Mouse (Mus musculus) neural tube, embryonic 14.5 days (tissue): ENCODE measurements at regions not wholly inside any gene's neighbourhood (a gene's known extent, or its start where the extent isn't known, plus 50 kb on each side); places are given as distances from the start of the nearest gene placed in this dataset.
"Not testable (repeated sequence)": the region's sequence is repeated elsewhere in the genome, so short reads cannot be mapped to it uniquely, and the experiment has no call there.

Source experiments
- ATAC-seq: fragments of 200-750 bp; cut with Nextera tagmentation; 2 replicates; pipeline ENCODE4 v1.8.0; 2017; ENCODE audit warnings: low read depth, mild to moderate bottlenecking, moderate TSS enrichment, moderate library complexity
- H3K27ac ChIP-seq: fragments of 300-500 bp; sonication (generic); 2 replicates; pipeline ENCODE4 v1.5.1; 2014; ENCODE audit warnings: low read depth, mild to moderate bottlenecking, control low read depth, low read length, moderate library complexity, mixed read lengths
- H3K27me3 ChIP-seq: fragments of 300-500 bp; sonication (generic); 2 replicates; pipeline ENCODE4 v1.6.1; 2014; ENCODE audit warnings: low read length; ENCODE audit not compliant: control insufficient read depth, insufficient read depth
- H3K36me3 ChIP-seq: fragments of 300-500 bp; sonication (generic); 2 replicates; pipeline ENCODE4 v1.6.1; 2014; ENCODE audit warnings: low read length, mixed read lengths; ENCODE audit not compliant: control insufficient read depth, insufficient read depth
- H3K4me1 ChIP-seq: fragments of 300-500 bp; sonication (generic); 2 replicates; pipeline ENCODE4 v1.6.1; 2014; ENCODE audit warnings: low read length; ENCODE audit not compliant: control insufficient read depth, insufficient read depth
- H3K4me2 ChIP-seq: fragments of 300-500 bp; sonication (generic); 2 replicates; pipeline ENCODE4 v1.6.1; 2014; ENCODE audit warnings: mild to moderate bottlenecking, low read depth, low read length, control low read depth
- H3K4me3 ChIP-seq: fragments of 300-500 bp; sonication (generic); 2 replicates; pipeline ENCODE4 v1.5.1; 2014; ENCODE audit warnings: low read depth, low read length, control low read depth, mixed read lengths
- H3K9ac ChIP-seq: fragments of 300-500 bp; sonication (generic); replicated peaks from 2 replicates; pipeline ENCODE4 v1.6.1; 2014; ENCODE audit warnings: low read depth, mild to moderate bottlenecking, control low read depth, low read length, mixed read lengths
- H3K9me3 ChIP-seq: fragments of 300-500 bp; sonication (generic); 2 replicates; pipeline ENCODE4 v1.6.1; 2016; ENCODE audit warnings: low read length; ENCODE audit not compliant: control insufficient read depth
- WGBS: fragments of 180-500 bp; shearing (Covaris S2); extraction: QIAGEN DNeasy Blood & Tissue Kit; methylation state at CpG from one replicate; pipeline ENCODE4 v1.1.7; 2014; 5-methylcytosine and 5-hydroxymethylcytosine counted together

- no peaks in the 10 kb centered on the region for H3K27me3 ChIP-seq
- H3K4me1 ChIP-seq: peaks cover 10% of the 10 kb centered on the region
- H3K36me3 ChIP-seq: no peaks in the 10 kb centered on the region
- H3K9ac ChIP-seq: no peak overlapping the region
- H3K4me3 ChIP-seq: no peak overlapping the region
- WGBS: 8% methylated on average over 21 of the region's 21 CpGs
- ATAC-seq: no peak
- no peak overlapping the region for H3K27ac ChIP-seq
- peak overlapping the region; percentile 11; the same call in 1 of the 2 replicates for H3K4me2 ChIP-seq
- no peaks in the 10 kb centered on the region for H3K9me3 ChIP-seq
Measured at GRCm38 (mm10) chr13:60480731-60481431, 120.9 kb upstream of the Dapk1 start.

GRCm38 (mm10) chr13:60481451-60481850, 120.3 kb upstream of the Dapk1 start:
- H3K36me3 ChIP-seq, H3K4me2 ChIP-seq, H3K9ac ChIP-seq, H3K9me3 ChIP-seq, H3K27ac ChIP-seq, ATAC-seq, H3K4me3 ChIP-seq, H3K27me3 ChIP-seq: not testable (repeated sequence)
- peaks cover 10% of the 10 kb centered on the region for H3K4me1 ChIP-seq
- 64% methylated on average over 11 of the region's 11 CpGs for whole genome bisulfite sequencing

- no peaks in the 10 kb centered on the region for H3K27me3 ChIP-seq
- no peak overlapping the region for H3K4me2 ChIP-seq
- no peak for ATAC-seq
- H3K9ac ChIP-seq: no peak overlapping the region
- no peaks in the 10 kb centered on the region for H3K36me3 ChIP-seq
- no peak overlapping the region for H3K4me3 ChIP-seq
- no peaks in the 10 kb centered on the region for H3K9me3 ChIP-seq
- peaks cover 10% of the 10 kb centered on the region for H3K4me1 ChIP-seq
- WGBS: 95% methylated on average over 6 of the region's 6 CpGs
- no peak overlapping the region for H3K27ac ChIP-seq
Measured at GRCm38 (mm10) chr13:60481946-60482345, 119.8 kb upstream of the Dapk1 start.

GRCm38 (mm10) chr13:60486105-60486504, 115.6 kb upstream of the Dapk1 start:
- Histone ChIP-seq H3K4me2 (no peak overlapping the region), H3K9ac (no peak overlapping the region), H3K36me3 (no peaks in the 10 kb centered on the region), H3K4me1 (no peaks in the 10 kb centered on the region; the same call in 1 of the 2 replicates), H3K4me3 (no peak overlapping the region), H3K9me3 (no peaks in the 10 kb centered on the region), H3K27me3 (no peaks in the 10 kb centered on the region), H3K27ac (no peak overlapping the region)
- WGBS: 77% methylated on average over 2 of the region's 2 CpGs
- no peak for ATAC-seq

DNA sequence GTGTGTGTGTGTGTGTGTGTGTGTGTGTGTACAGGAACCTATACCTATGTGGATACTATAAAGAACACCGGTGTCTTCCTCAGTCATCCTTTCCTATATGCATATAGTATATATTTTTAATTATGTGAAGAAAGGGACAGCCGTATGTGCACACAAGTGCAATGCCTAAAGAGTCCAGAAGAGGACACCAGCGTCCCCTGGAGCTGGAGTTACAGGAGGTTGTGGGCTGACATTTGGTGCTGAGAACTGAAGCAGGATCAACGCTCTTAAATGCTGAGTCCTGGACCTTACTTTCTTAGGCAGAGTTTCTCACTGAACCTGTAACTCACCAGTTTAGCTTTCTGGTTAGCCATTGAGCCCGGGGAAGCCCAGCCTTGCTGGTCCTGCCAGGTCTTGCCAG, 114.9 kb upstream of the Dapk1 start:
- Histone ChIP-seq H3K4me3 (no peak overlapping the region), H3K27ac (no peak overlapping the region), H3K9me3 (no peaks in the 10 kb centered on the region), H3K4me2 (no peak overlapping the region), H3K27me3 (no peaks in the 10 kb centered on the region), H3K36me3 (no peaks in the 10 kb centered on the region), H3K4me1 (no peaks in the 10 kb centered on the region; the same call in 1 of the 2 replicates), H3K9ac (no peak overlapping the region)
- 98% methylated on average over 5 of the region's 5 CpGs for WGBS
- no peak for ATAC-seq

GRCm38 (mm10) chr13:60488131-60488883, 113.4 kb upstream of the Dapk1 start:
- Histone ChIP-seq H3K4me2 (no peak overlapping the region), H3K9ac (no peak overlapping the region), H3K9me3 (no peaks in the 10 kb centered on the region), H3K27me3 (no peaks in the 10 kb centered on the region), H3K4me1 (no peaks in the 10 kb centered on the region; the same call in 1 of the 2 replicates), H3K36me3 (no peaks in the 10 kb centered on the region), H3K27ac (peak overlapping the region; percentile 4), H3K4me3 (no peak overlapping the region)
- peak; percentile 34; the same call in 1 of the 2 replicates for ATAC-seq
- 45% methylated on average over 13 of the region's 13 CpGs for WGBS

- H3K4me1 ChIP-seq: no peaks in the 10 kb centered on the region; the same call in 1 of the 2 replicates
- no peak overlapping the region for H3K27ac ChIP-seq
- H3K9me3 ChIP-seq: no peaks in the 10 kb centered on the region
- H3K4me2 ChIP-seq: no peak overlapping the region
- ATAC-seq: no peak
- no peak overlapping the region for H3K9ac ChIP-seq
- H3K4me3 ChIP-seq: no peak overlapping the region
- WGBS: 49% methylated on average over 4 of the region's 4 CpGs
- no peaks in the 10 kb centered on the region for H3K36me3 ChIP-seq
- H3K27me3 ChIP-seq: no peaks in the 10 kb centered on the region
Measured at GRCm38 (mm10) chr13:60488884-60489265, 112.9 kb upstream of the Dapk1 start.

DNA sequence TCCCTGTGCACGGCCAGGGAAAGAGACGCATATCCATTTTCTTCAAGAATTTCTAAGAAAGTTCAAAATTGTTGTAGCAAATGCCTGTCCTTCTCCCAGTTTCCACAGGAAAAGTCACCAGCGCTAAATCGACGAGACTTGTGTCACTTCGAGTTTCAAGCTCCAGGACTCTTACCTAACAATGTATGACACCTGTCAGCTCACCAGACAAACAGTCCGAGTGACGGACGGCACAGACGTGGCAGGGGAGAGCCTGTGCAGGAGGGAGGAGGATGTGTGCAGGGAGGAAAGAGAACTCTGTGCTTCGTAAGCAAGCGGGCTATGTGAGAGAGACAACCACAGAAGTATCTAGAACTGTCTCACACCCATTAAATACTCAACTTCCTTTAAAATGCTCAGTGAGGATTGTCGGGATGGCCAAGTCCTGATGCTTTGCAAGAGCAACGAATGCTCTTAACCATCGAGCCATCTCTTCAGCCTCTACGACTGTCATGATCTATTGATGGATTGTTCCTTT, 109.7 kb upstream of the Dapk1 start:
- no peaks in the 10 kb centered on the region; the same call in 1 of the 2 replicates for H3K4me1 ChIP-seq
- no peak overlapping the region for H3K4me3 ChIP-seq
- H3K4me2 ChIP-seq: no peak overlapping the region
- no peak overlapping the region for H3K9ac ChIP-seq
- no peak for ATAC-seq
- no peaks in the 10 kb centered on the region for H3K27me3 ChIP-seq
- WGBS: 88% methylated on average over 16 of the region's 16 CpGs
- no peaks in the 10 kb centered on the region for H3K9me3 ChIP-seq
- no peaks in the 10 kb centered on the region for H3K36me3 ChIP-seq
- no peak overlapping the region for H3K27ac ChIP-seq

DNA sequence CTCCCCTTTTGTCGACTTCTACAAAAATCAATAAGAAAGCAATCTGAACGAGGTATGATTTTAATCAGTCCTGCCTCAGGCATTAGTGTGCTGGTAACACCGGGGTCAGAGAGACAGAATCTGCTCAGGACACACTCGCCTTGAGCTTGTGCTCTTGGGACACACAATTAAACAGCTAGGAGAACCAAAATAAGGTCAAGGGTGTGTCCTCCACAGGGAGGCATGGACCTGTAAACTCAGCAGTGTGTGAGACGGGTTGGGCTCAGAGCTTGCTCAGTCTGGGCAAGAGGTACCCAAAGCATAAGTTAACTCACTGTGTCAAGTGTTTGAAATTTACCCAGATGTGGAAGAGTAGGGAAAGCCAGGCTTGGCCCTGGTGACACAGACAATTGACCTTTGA, 107.9 kb upstream of the Dapk1 start:
- Histone ChIP-seq H3K36me3 (no peaks in the 10 kb centered on the region), H3K27me3 (no peaks in the 10 kb centered on the region), H3K4me1 (no peaks in the 10 kb centered on the region; the same call in 1 of the 2 replicates), H3K9me3 (no peaks in the 10 kb centered on the region), H3K4me3 (no peak overlapping the region), H3K27ac (no peak overlapping the region), H3K4me2 (no peak overlapping the region), H3K9ac (no peak overlapping the region)
- no peak for ATAC-seq
- 81% methylated on average over 5 of the region's 5 CpGs for WGBS
